Mouse (Mus musculus) G1E (cell line): ENCODE data around the gene Shank2. TPM values are rescaled to one million over a fixed set of nuclear protein-coding genes. Genes with fewer than 3 reads are reported as not detected.

Source experiments
- ATAC-seq: 2 replicates; pipeline ENCODE4 v1.8.0; 2016; ENCODE audit warnings: mild to moderate bottlenecking; ENCODE audit not compliant: insufficient number of reproducible peaks, poor library complexity, low FRiP score, severe bottlenecking; ENCODE audit errors: extremely low read depth
- DNase-seq: peaks from one replicate; pipeline ENCODE4 v3.0.0; 2012; ENCODE audit warnings: low spot score
- H3K27me3 ChIP-seq: 2 replicates; pipeline ENCODE4 v1.6.1; 2012; ENCODE audit warnings: mild to moderate bottlenecking, low read length, inconsistent platforms; ENCODE audit not compliant: insufficient read depth
- H3K36me3 ChIP-seq: replicated peaks from 2 replicates; pipeline ENCODE3; 2012; ENCODE audit warnings: mild to moderate bottlenecking, inconsistent platforms
- H3K4me1 ChIP-seq: 2 replicates; pipeline ENCODE4 v1.6.1; 2012; ENCODE audit warnings: low read depth, low read length, inconsistent platforms, mixed read lengths; ENCODE audit not compliant: insufficient read depth
- H3K4me3 ChIP-seq: 2 replicates; pipeline ENCODE4 v1.5.1; 2012; ENCODE audit warnings: low read depth, mild to moderate bottlenecking, inconsistent platforms, low read length, moderate library complexity, mixed read lengths
- H3K9me3 ChIP-seq: replicated peaks from 2 replicates; pipeline ENCODE4 v1.6.1; 2012; ENCODE audit warnings: inconsistent platforms
- CTCF ChIP-seq: IDR thresholded peaks from 2 replicates; pipeline ENCODE4 v1.5.1; 2012; ENCODE audit warnings: low read depth, low read length, inconsistent platforms, mixed read lengths
- GATA1 ChIP-seq: IDR thresholded peaks from 2 replicates; pipeline ENCODE4 v1.6.1; 2012; ENCODE audit warnings: borderline replicate concordance, low read length, inconsistent platforms, mixed read lengths
- GATA2 ChIP-seq: IDR thresholded peaks from 2 replicates; pipeline ENCODE4 v1.6.1; 2012; ENCODE audit warnings: low read depth, low read length, inconsistent platforms, borderline replicate concordance
- POLR2AphosphoS5 ChIP-seq: IDR thresholded peaks from 2 replicates; pipeline ENCODE4 v1.6.1; 2012; ENCODE audit warnings: low read depth, low read length, inconsistent platforms; ENCODE audit not compliant: insufficient replicate concordance
- TAL1 ChIP-seq: conservative IDR thresholded peaks from 2 replicates; pipeline ENCODE4 v1.6.1; 2012; ENCODE audit warnings: low read depth, low read length, inconsistent platforms, mixed read lengths
- polyA plus RNA-seq: library from polyadenylated mRNA; stranded (reverse); fragments of >175 nt; gene quantifications from 2 replicates; pipeline ENCODE4 v1.2.3, GENCODE M21; 2012
- total RNA-seq, 2 experiments: library from RNA; stranded (forward) in 1 of 2; stranded (reverse) in 1 of 2; fragments of 200-1000 nt in 1 of 2; fragments of >200 nt in 1 of 2; fragmentation: Nextera tagmentation in 1 of 2; gene quantifications; 2 replicates each; pipeline ENCODE4 v1.2.3; 2014 to 2017

Gene Shank2
- total and polyA plus RNA-seq, 3 experiments, result 0.05 TPM; not detected in 2

DNA sequence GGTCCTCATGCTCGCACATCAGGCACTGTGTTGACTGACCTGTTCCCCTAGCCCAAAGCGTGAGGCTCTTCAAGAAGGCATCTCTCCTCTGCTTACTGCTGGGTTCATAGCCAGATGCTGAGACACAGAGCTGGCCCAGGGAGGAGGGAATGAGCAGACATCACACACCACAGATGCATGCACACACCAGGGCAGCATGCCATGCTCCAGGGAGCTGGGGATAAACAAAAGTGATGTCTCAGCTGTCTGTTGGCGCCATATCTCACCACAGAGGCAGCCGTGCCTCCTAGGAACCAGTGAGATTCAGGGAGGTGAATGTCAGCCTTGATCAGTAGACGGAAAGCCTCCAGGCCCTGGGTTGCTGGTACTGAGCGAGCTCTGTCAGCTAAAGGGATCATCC, 242.5 kb downstream of the Shank2 start:
- H3K4me3 ChIP-seq, result no peak overlapping the region
- no peak for TF ChIP-seq POLR2AphosphoS5
- TF ChIP-seq CTCF, result no peak
- TF ChIP-seq GATA1, result no peak
- TF ChIP-seq GATA2, result no peak
- no peak for TF ChIP-seq TAL1
- DNase-seq, result no peak
- ATAC-seq, result no peak
- no peaks in the 10 kb centered on the region for H3K36me3 ChIP-seq
- H3K9me3 ChIP-seq, result no peaks in the 10 kb centered on the region
- peaks cover 6% of the 10 kb centered on the region for H3K27me3 ChIP-seq
- H3K4me1 ChIP-seq, result no peaks in the 10 kb centered on the region

DNA sequence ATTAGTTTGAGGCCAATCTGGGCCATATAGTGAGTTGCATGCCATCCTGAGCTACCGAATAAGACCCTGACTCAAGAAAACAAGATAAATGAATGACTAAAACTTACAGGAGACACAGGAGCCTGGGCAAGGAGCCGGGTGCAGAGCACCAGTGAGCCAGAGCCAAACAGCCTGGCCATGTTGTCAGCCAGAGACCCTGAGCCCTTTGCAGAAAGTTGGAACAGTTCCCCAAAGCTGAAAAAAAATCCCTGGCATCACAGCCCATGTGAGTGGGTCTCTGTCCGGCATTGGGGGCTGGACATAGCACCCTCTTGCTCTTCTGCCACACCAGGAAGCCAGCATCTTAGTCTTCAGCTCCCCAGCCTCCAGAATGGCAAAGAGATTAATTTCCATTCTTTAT, 244.5 kb downstream of the Shank2 start:
- ATAC-seq (no peak), DNase-seq (no peak)
- Histone ChIP-seq H3K36me3 (no peaks in the 10 kb centered on the region), H3K4me3 (no peak overlapping the region), H3K27me3 (peaks cover 6% of the 10 kb centered on the region), H3K9me3 (no peaks in the 10 kb centered on the region), H3K4me1 (no peaks in the 10 kb centered on the region)
- TF ChIP-seq POLR2AphosphoS5 (no peak), GATA1 (no peak), GATA2 (no peak), CTCF (no peak), TAL1 (no peak)

DNA sequence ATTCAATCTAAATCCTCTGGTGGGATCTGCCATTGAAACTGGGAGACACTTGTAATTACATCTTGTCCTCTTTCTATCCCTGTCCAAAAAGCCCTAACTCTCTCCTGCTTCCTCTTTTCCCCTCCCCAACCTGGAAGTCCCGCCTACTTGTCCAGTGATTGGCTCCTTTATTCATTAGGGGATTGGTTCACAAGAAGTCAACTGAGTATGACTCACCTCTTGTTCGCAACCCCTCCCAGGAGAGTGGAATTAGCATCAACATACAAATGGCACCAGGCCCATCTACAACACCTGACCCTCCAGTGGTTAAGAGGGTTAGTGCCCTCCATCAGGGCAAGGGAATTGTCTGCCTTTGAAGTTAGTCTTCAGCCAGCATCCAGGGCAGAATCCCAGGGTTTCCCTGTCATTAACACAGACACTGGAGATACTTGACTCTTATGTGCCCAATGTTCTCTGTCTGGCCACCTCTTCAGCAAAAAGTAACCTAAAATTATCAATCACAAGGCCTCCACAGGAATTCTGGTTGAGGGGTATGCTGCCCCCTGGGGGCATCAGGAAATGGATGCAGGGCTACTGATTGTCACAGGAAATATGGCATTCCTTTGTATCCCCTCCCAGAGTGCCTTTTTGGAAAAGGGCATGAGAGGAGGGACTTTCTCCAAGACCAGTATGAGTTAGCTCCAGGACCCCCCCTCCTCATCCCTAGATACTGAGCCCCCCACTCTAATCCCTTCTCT, 247.1 kb downstream of the Shank2 start:
- no peak for DNase-seq
- H3K36me3 ChIP-seq, result no peaks in the 10 kb centered on the region
- TF ChIP-seq GATA2 (no peak), CTCF (no peak), POLR2AphosphoS5 (no peak), GATA1 (no peak), TAL1 (no peak)
- no peaks in the 10 kb centered on the region for H3K9me3 ChIP-seq
- H3K4me3 ChIP-seq, result no peak overlapping the region
- no peak for ATAC-seq
- peaks cover 6% of the 10 kb centered on the region for H3K27me3 ChIP-seq
- H3K4me1 ChIP-seq, result no peaks in the 10 kb centered on the region

DNA sequence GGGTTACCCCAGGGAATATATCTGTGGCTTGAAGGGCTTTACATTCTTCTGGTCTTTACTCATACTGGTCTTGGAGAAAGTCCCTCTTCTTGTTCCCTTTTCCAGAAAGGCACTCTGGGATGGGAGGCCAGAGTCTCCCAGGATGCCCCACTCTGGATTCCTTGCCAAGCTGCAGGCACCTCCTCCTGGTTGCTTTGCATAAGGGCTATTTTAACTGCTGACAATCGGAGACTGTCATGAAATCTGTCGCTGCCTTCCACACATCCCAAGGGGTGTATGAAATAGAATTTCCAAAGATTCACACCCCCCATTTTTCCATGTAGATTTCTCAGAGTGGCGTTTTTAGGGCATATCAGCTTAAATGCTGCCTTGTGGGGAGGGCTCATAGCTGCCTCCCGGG, 249.1 kb downstream of the Shank2 start:
- DNase-seq, result no peak

DNA sequence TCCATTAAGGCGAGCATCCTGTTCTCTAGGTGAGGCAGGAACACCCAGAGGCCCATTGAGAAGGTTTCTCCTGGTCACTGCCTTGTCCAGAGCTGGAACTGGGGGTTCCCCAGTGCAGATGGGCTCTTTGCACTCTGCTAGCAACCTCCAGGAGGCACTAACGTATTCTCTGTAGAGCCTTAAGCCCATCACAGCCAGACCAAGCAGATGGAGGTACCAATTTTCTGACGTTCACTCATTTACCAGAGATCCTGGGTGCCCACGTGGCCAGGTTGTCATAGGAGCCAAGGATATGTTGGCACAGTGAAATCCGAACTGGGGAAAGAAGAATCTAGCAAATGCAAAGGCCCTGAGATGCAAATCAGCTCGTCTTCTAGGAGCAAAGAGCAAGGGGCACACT, 249.5 kb downstream of the Shank2 start:
- peaks cover under 1% of the 10 kb centered on the region for H3K27me3 ChIP-seq
- ATAC-seq (no peak), DNase-seq (no peak)
- TF ChIP-seq CTCF (no peak), GATA1 (no peak), TAL1 (no peak), GATA2 (no peak), POLR2AphosphoS5 (no peak)
- no peak overlapping the region for H3K4me3 ChIP-seq
- no peaks in the 10 kb centered on the region for H3K36me3 ChIP-seq
- no peaks in the 10 kb centered on the region for H3K9me3 ChIP-seq
- H3K4me1 ChIP-seq, result no peaks in the 10 kb centered on the region

More for the DNA sequence above, 249.1 kb downstream of the Shank2 start:
- Histone ChIP-seq H3K27me3 (peaks cover 2% of the 10 kb centered on the region), H3K36me3 (no peaks in the 10 kb centered on the region), H3K9me3 (no peaks in the 10 kb centered on the region), H3K4me3 (no peak overlapping the region), H3K4me1 (no peaks in the 10 kb centered on the region)
- no peak for ATAC-seq
- no peak for TF ChIP-seq TAL1
- TF ChIP-seq CTCF, result no peak
- TF ChIP-seq GATA1, result no peak
- TF ChIP-seq GATA2, result no peak

DNA sequence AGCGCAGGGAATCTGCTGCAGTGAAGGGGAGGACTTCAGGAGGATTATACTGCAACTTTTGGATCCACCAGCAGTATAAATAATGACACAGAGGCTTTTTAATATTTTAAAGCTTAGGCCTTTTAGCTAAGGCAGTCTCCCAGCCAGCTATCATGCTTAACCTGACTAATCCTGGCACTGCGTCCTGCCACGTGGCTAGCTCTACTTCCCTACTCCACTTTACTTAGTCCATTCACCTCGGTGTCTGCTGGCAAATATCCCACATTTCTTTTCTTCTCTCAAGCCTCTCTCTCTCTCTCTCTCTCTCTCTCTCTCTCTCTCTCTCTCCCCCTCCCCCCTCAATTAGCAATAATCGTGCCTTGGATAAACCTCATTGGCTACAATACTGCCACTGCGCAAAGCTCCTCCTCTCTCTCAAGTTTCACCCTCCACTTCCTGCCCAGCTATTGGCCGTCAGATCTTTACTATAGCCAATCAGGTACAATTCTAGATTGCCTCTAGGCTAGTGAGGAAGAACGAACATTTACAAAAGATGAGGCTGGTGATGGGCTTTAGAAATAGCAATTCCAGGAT, 253.0 kb downstream of the Shank2 start:
- TF ChIP-seq POLR2AphosphoS5, result no peak
- TF ChIP-seq CTCF, result no peak
- no peak for TF ChIP-seq GATA2
- TF ChIP-seq TAL1, result no peak
- TF ChIP-seq GATA1, result no peak
- Histone ChIP-seq H3K27me3 (no peaks in the 10 kb centered on the region; the same call in 1 of the 2 replicates), H3K36me3 (no peaks in the 10 kb centered on the region), H3K9me3 (no peaks in the 10 kb centered on the region), H3K4me3 (no peak overlapping the region), H3K4me1 (no peaks in the 10 kb centered on the region)
- no peak for DNase-seq
- ATAC-seq, result no peak

DNA sequence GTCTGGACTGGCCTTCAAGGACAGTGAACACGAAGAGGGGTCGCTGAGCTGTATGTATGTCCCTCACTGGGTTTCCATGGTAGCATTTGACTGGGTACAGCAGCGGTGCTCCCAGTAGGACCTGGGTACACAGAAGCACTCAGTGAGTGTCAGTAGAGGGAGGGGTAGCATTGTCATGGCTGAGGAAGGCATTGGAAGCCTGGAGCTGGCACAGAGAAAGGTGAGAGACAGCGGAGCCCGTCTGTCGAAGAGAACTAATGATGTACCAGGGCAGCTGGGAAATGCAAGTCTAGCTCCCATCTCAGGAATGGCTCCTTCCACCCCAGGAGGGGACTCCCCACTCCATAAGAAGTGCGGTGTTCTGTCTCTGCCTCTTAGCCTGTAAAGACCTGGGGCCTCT, 256.1 kb downstream of the Shank2 start:
- H3K27me3 ChIP-seq, result peaks cover 3% of the 10 kb centered on the region; the same call in 1 of the 2 replicates
- ATAC-seq (no peak), DNase-seq (no peak)
- no peaks in the 10 kb centered on the region for H3K4me1 ChIP-seq
- no peak overlapping the region for H3K4me3 ChIP-seq
- no peaks in the 10 kb centered on the region for H3K36me3 ChIP-seq
- no peak for TF ChIP-seq GATA2
- TF ChIP-seq GATA1, result no peak
- no peak for TF ChIP-seq CTCF
- no peak for TF ChIP-seq TAL1
- TF ChIP-seq POLR2AphosphoS5, result no peak
- H3K9me3 ChIP-seq, result no peaks in the 10 kb centered on the region
